Mouse (Mus musculus) c-Kit-positive CD71-positive TER-119-positive erythroid progenitor cells, embryonic 14.5 days (primary cell): ENCODE results near the gene Nelfa.
"Not testable (repeated sequence)": the region's sequence is repeated elsewhere in the genome, so short reads cannot be mapped to it uniquely, and the experiment has no call there.

Source experiments
- DNase-seq: peaks from one replicate; pipeline ENCODE4 v3.0.0-alpha.2; 2013; ENCODE audit warnings: low spot score

Nelfa gene

GRCm38 (mm10) chr5:33936120-33936707 lies at the start of gene Nelfa:
TSS of gene Nelfa (minus strand) at chr5:33936413.
- peak; percentile 94 for DNase-seq

- DNase-seq, result no peak
Observed at GRCm38 (mm10) chr5:33983309-33984121, 47.3 kb upstream of the Nelfa start, which contains the start of gene Gm1673. TSS of gene Gm1673 (plus strand) at chr5:33983433.

GRCm38 (mm10) chr5:33982731-33983259 lies 46.6 kb upstream of the Nelfa start:
- no peak for DNase-seq

GRCm38 (mm10) chr5:33976267-33976666 lies 40.1 kb upstream of the Nelfa start:
- DNase-seq, result no peak

GRCm38 (mm10) chr5:33974736-33975135 lies 38.5 kb upstream of the Nelfa start:
- DNase-seq, result no peak

- DNase-seq, result no peak
Observed at GRCm38 (mm10) chr5:33959382-33959781, 23.2 kb upstream of the Nelfa start.

- DNase-seq, result no peak
Observed at GRCm38 (mm10) chr5:33955868-33956267, 19.7 kb upstream of the Nelfa start.

- no peak for DNase-seq
Observed at GRCm38 (mm10) chr5:33954354-33954753, 18.1 kb upstream of the Nelfa start.

GRCm38 (mm10) chr5:33953471-33954185 lies 17.4 kb upstream of the Nelfa start:
- no peak for DNase-seq

- DNase-seq, result no peak
Observed at GRCm38 (mm10) chr5:33948314-33948713, 12.1 kb upstream of the Nelfa start.

- not testable (repeated sequence) for DNase-seq
Observed at GRCm38 (mm10) chr5:33947035-33947434, 10.8 kb upstream of the Nelfa start.

GRCm38 (mm10) chr5:33938448-33938847 lies 2.2 kb upstream of the Nelfa start:
- no peak for DNase-seq

GRCm38 (mm10) chr5:33937230-33937629 lies 1.0 kb upstream of the Nelfa start:
- DNase-seq, result no peak

GRCm38 (mm10) chr5:33935700-33936111 lies 507 bp downstream of the Nelfa start:
- DNase-seq, result no peak

- DNase-seq, result no peak
Observed at GRCm38 (mm10) chr5:33934877-33935276, 1.3 kb downstream of the Nelfa start.

- no peak for DNase-seq
Observed at GRCm38 (mm10) chr5:33934081-33934480, 2.1 kb downstream of the Nelfa start.

- DNase-seq, result no peak
Observed at GRCm38 (mm10) chr5:33932413-33932812, 3.8 kb downstream of the Nelfa start.

GRCm38 (mm10) chr5:33926170-33926569 lies 10.0 kb downstream of the Nelfa start:
- no peak for DNase-seq

- DNase-seq, result no peak
Observed at GRCm38 (mm10) chr5:33922566-33922965, 13.6 kb downstream of the Nelfa start.

GRCm38 (mm10) chr5:33921486-33922235 lies 14.6 kb downstream of the Nelfa start:
- no peak for DNase-seq

- DNase-seq, result no peak
Observed at GRCm38 (mm10) chr5:33920924-33921323, 15.3 kb downstream of the Nelfa start.

- DNase-seq, result no peak
Observed at GRCm38 (mm10) chr5:33920037-33920436, 16.2 kb downstream of the Nelfa start.
